Mouse (Mus musculus): ENCODE data around the gene Apopt1. TPM values are rescaled to one million over a fixed set of nuclear protein-coding genes. Genes with fewer than 3 reads are reported as not detected.
"Not testable (repeated sequence)": the region's sequence is repeated elsewhere in the genome, so short reads cannot be mapped to it uniquely, and the experiment has no call there.

Apopt1 gene
- polyA plus RNA-seq, 1 experiment from 2014 or later, result 57.8 TPM

GRCm38 (mm10) chr12:111732921-111733320 is 19.9 kb downstream of the Apopt1 start:
- H3K4me3 ChIP-seq (replicated peaks; ENCODE audit: low read depth, low read length), result no peak overlapping the region

GRCm38 (mm10) chr12:111734912-111735311 is 21.9 kb downstream of the Apopt1 start:
- no peak for TF ChIP-seq CTCF (IDR thresholded peaks at IDR 0.05; ENCODE audit: low read depth)
- no peaks in the 10 kb centered on the region for H3K9me3 ChIP-seq (replicated peaks; ENCODE audit: low read length)
- no peak overlapping the region for H3K9ac ChIP-seq (ENCODE audit: low read depth, low read length)
- no peaks in the 10 kb centered on the region for H3K4me1 ChIP-seq (replicated peaks; ENCODE audit: insufficient read depth, low read length)
- ATAC-seq (replicated peaks; ENCODE audit: low FRiP score, low read depth) (no peak), DNase-seq (ENCODE audit: low spot score) (no peak)
- H3K4me3 ChIP-seq (replicated peaks; ENCODE audit: low read depth, low read length), result no peak overlapping the region
- WGBS, result 90% methylated on average over 3 of the region's 3 CpGs
- no peaks in the 10 kb centered on the region for H3K27me3 ChIP-seq (ENCODE audit: insufficient read depth, low read length)
- H3K36me3 ChIP-seq (ENCODE audit: insufficient read depth, low read length), result no peaks in the 10 kb centered on the region
- no peak overlapping the region for H3K27ac ChIP-seq
- H3K4me2 ChIP-seq (ENCODE audit: low read length), result no peak overlapping the region

More at GRCm38 (mm10) chr12:111732921-111733320, 19.9 kb downstream of the Apopt1 start:
- Histone ChIP-seq H3K9ac (ENCODE audit: low read depth, low read length) (0 out of 2 replicates have a peak overlapping the region, but pooled peaks have one; percentile 24), H3K9me3 (replicated peaks; ENCODE audit: low read length) (no peaks in the 10 kb centered on the region), H3K4me2 (ENCODE audit: low read length) (no peak overlapping the region), H3K27ac (no peak overlapping the region), H3K27me3 (ENCODE audit: insufficient read depth, low read length) (no peaks in the 10 kb centered on the region), H3K36me3 (ENCODE audit: insufficient read depth, low read length) (no peaks in the 10 kb centered on the region), H3K4me1 (replicated peaks; ENCODE audit: insufficient read depth, low read length) (no peaks in the 10 kb centered on the region)
- TF ChIP-seq CTCF (IDR thresholded peaks at IDR 0.05; ENCODE audit: low read depth), result no peak
- peak; percentile 18; the same call in 1 of the 2 replicates for ATAC-seq (replicated peaks; ENCODE audit: low FRiP score, low read depth)
- DNase-seq (ENCODE audit: low spot score), result no peak
- 50% methylated on average over 5 of the region's 5 CpGs for WGBS

GRCm38 (mm10) chr12:111736676-111737075 is 23.6 kb downstream of the Apopt1 start:
- not testable (repeated sequence) for H3K4me3 ChIP-seq (replicated peaks; ENCODE audit: low read depth, low read length); H3K4me2 ChIP-seq (ENCODE audit: low read length); H3K36me3 ChIP-seq (ENCODE audit: insufficient read depth, low read length); H3K9ac ChIP-seq (ENCODE audit: low read depth, low read length); H3K4me1 ChIP-seq (replicated peaks; ENCODE audit: insufficient read depth, low read length); H3K27me3 ChIP-seq (ENCODE audit: insufficient read depth, low read length); ATAC-seq (replicated peaks; ENCODE audit: low FRiP score, low read depth); H3K27ac ChIP-seq; H3K9me3 ChIP-seq (replicated peaks; ENCODE audit: low read length); DNase-seq (ENCODE audit: low spot score)
- 89% methylated on average over 8 of the region's 8 CpGs for WGBS

- no peaks in the 10 kb centered on the region for H3K4me1 ChIP-seq (replicated peaks; ENCODE audit: insufficient read depth, low read length)
- TF ChIP-seq CTCF (IDR thresholded peaks at IDR 0.05; ENCODE audit: low read depth), result no peak
- no peak overlapping the region for H3K4me3 ChIP-seq (replicated peaks; ENCODE audit: low read depth, low read length)
- H3K9me3 ChIP-seq (replicated peaks; ENCODE audit: low read length), result no peaks in the 10 kb centered on the region
- ATAC-seq (replicated peaks; ENCODE audit: low FRiP score, low read depth), result no peak
- 68% methylated on average over 9 of the region's 9 CpGs for WGBS
- H3K27ac ChIP-seq, result no peak overlapping the region
- H3K27me3 ChIP-seq (ENCODE audit: insufficient read depth, low read length), result no peaks in the 10 kb centered on the region
- H3K4me2 ChIP-seq (ENCODE audit: low read length), result no peak overlapping the region
- peak; percentile 12 for DNase-seq (ENCODE audit: low spot score)
- no peak overlapping the region for H3K9ac ChIP-seq (ENCODE audit: low read depth, low read length)
- H3K36me3 ChIP-seq (ENCODE audit: insufficient read depth, low read length), result no peaks in the 10 kb centered on the region
Observed at GRCm38 (mm10) chr12:111737370-111737769, 24.3 kb downstream of the Apopt1 start.

GRCm38 (mm10) chr12:111738754-111739153 is 25.7 kb downstream of the Apopt1 start:
- Histone ChIP-seq H3K4me1 (replicated peaks; ENCODE audit: insufficient read depth, low read length) (0 out of 2 replicates have a peak, but pooled peaks cover under 1% of the 10 kb centered on the region), H3K27me3 (ENCODE audit: insufficient read depth, low read length) (no peaks in the 10 kb centered on the region), H3K9ac (ENCODE audit: low read depth, low read length) (no peak overlapping the region), H3K27ac (no peak overlapping the region), H3K4me2 (ENCODE audit: low read length) (no peak overlapping the region), H3K4me3 (replicated peaks; ENCODE audit: low read depth, low read length) (no peak overlapping the region), H3K9me3 (replicated peaks; ENCODE audit: low read length) (no peaks in the 10 kb centered on the region), H3K36me3 (ENCODE audit: insufficient read depth, low read length) (no peaks in the 10 kb centered on the region)
- TF ChIP-seq CTCF (IDR thresholded peaks at IDR 0.05; ENCODE audit: low read depth), result peak; percentile 76
- 13% methylated on average over 3 of the region's 3 CpGs for WGBS
- ATAC-seq (replicated peaks; ENCODE audit: low FRiP score, low read depth) (no peak), DNase-seq (ENCODE audit: low spot score) (peak; percentile 79)

- H3K27ac ChIP-seq, result no peak overlapping the region
- ATAC-seq (replicated peaks; ENCODE audit: low FRiP score, low read depth) (no peak), DNase-seq (ENCODE audit: low spot score) (no peak)
- no peak overlapping the region for H3K9ac ChIP-seq (ENCODE audit: low read depth, low read length)
- no peak overlapping the region for H3K4me2 ChIP-seq (ENCODE audit: low read length)
- H3K4me3 ChIP-seq (replicated peaks; ENCODE audit: low read depth, low read length), result no peak overlapping the region
- TF ChIP-seq CTCF (IDR thresholded peaks at IDR 0.05; ENCODE audit: low read depth), result no peak
- H3K27me3 ChIP-seq (ENCODE audit: insufficient read depth, low read length), result no peaks in the 10 kb centered on the region
- H3K4me1 ChIP-seq (replicated peaks; ENCODE audit: insufficient read depth, low read length), result peaks cover 3% of the 10 kb centered on the region; the same call in 1 of the 2 replicates
- WGBS, result 61% methylated on average over 8 of the region's 8 CpGs
- H3K9me3 ChIP-seq (replicated peaks; ENCODE audit: low read length), result no peaks in the 10 kb centered on the region
- H3K36me3 ChIP-seq (ENCODE audit: insufficient read depth, low read length), result no peaks in the 10 kb centered on the region
Observed at GRCm38 (mm10) chr12:111741338-111741737, 28.3 kb downstream of the Apopt1 start.

- Histone ChIP-seq H3K9me3 (replicated peaks; ENCODE audit: low read length) (no peaks in the 10 kb centered on the region), H3K4me3 (replicated peaks; ENCODE audit: low read depth, low read length) (no peak overlapping the region), H3K27me3 (ENCODE audit: insufficient read depth, low read length) (no peaks in the 10 kb centered on the region), H3K4me1 (replicated peaks; ENCODE audit: insufficient read depth, low read length) (peaks cover 3% of the 10 kb centered on the region; the same call in 1 of the 2 replicates), H3K9ac (ENCODE audit: low read depth, low read length) (no peak overlapping the region), H3K36me3 (ENCODE audit: insufficient read depth, low read length) (no peaks in the 10 kb centered on the region), H3K4me2 (ENCODE audit: low read length) (peak overlapping the region; percentile 5; the same call in 1 of the 2 replicates), H3K27ac (peak overlapping the region; percentile 65; the same call in 1 of the 2 replicates)
- WGBS, result 20% methylated on average over 2 of the region's 2 CpGs
- DNase-seq (ENCODE audit: low spot score) (peak; percentile 91), ATAC-seq (replicated peaks; ENCODE audit: low FRiP score, low read depth) (peak; percentile 85)
- TF ChIP-seq CTCF (IDR thresholded peaks at IDR 0.05; ENCODE audit: low read depth), result no peak
Observed at GRCm38 (mm10) chr12:111743419-111743818, 30.4 kb downstream of the Apopt1 start.

All from kidney, postnatal 0 days (tissue).